Mouse (Mus musculus): ENCODE results near the gene Bnip3. TPM values are rescaled to one million over a fixed set of nuclear protein-coding genes. Genes with fewer than 3 reads are reported as not detected.

Bnip3 gene
- polyA plus RNA-seq, 1 experiment: 8.8 TPM

GRCm38 (mm10) chr7:138906441-138906840, 2.9 kb downstream of the Bnip3 start:
- Histone ChIP-seq H3K4me1 (ENCODE audit: control insufficient read depth, insufficient read depth, low read length) (peaks cover 13% of the 10 kb centered on the region), H3K4me3 (ENCODE audit: control insufficient read depth, low read depth, low read length) (no peak overlapping the region), H3K36me3 (ENCODE audit: control insufficient read depth, insufficient read depth, low read length) (no peaks in the 10 kb centered on the region), H3K27me3 (ENCODE audit: control insufficient read depth, insufficient read depth, low read length) (no peaks in the 10 kb centered on the region), H3K27ac (ENCODE audit: control insufficient read depth, insufficient read depth, low read depth, low read length) (no peak overlapping the region)
- TF ChIP-seq CTCF (IDR thresholded peaks at IDR 0.05; ENCODE audit: control insufficient read depth, insufficient read depth, insufficient replicate concordance, low read depth, low read length) (no peak), POLR2A (IDR thresholded peaks at IDR 0.05; ENCODE audit: control insufficient read depth, low read depth, low read length) (no peak)

DNA sequence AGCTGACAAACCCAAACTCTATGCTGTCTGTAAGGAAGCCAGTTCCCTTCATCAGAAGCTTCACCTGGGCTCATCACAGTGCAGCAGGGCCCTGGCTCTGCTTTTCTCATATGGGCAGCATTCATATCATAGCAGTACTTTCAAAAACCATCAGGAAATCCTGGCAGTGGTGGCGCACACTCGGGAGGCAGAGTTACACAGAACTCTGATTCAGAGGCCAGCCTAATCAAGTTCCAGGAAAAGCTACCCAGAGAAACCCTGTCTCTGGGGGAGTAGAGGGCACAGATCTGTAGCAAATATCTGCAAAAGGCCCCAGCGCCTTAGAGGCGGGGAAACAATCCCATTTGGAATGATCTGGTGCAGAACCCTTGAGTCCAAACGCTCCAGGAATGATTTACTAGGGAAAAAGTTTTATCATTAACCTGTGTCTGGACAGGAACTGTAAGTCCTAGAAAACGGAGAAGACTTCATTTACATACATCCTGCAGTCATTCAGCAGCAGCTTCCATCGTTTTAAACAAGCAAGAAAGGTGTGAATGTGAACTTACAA, 5.4 kb downstream of the Bnip3 start:
- TF ChIP-seq CTCF (IDR thresholded peaks at IDR 0.05; ENCODE audit: control insufficient read depth, insufficient read depth, insufficient replicate concordance, low read depth, low read length) (no peak), POLR2A (IDR thresholded peaks at IDR 0.05; ENCODE audit: control insufficient read depth, low read depth, low read length) (no peak)
- H3K36me3 ChIP-seq (ENCODE audit: control insufficient read depth, insufficient read depth, low read length): no peaks in the 10 kb centered on the region
- H3K27me3 ChIP-seq (ENCODE audit: control insufficient read depth, insufficient read depth, low read length): no peaks in the 10 kb centered on the region
- peaks cover 5% of the 10 kb centered on the region for H3K4me1 ChIP-seq (ENCODE audit: control insufficient read depth, insufficient read depth, low read length)
- H3K4me3 ChIP-seq (ENCODE audit: control insufficient read depth, low read depth, low read length): no peak overlapping the region
- H3K27ac ChIP-seq (ENCODE audit: control insufficient read depth, insufficient read depth, low read depth, low read length): no peak overlapping the region

GRCm38 (mm10) chr7:138898743-138899142, 10.6 kb downstream of the Bnip3 start:
- no peaks in the 10 kb centered on the region for H3K4me1 ChIP-seq (ENCODE audit: control insufficient read depth, insufficient read depth, low read length)
- H3K27ac ChIP-seq (ENCODE audit: control insufficient read depth, insufficient read depth, low read depth, low read length): no peak overlapping the region
- no peaks in the 10 kb centered on the region for H3K36me3 ChIP-seq (ENCODE audit: control insufficient read depth, insufficient read depth, low read length)
- no peak overlapping the region for H3K4me3 ChIP-seq (ENCODE audit: control insufficient read depth, low read depth, low read length)
- TF ChIP-seq POLR2A (IDR thresholded peaks at IDR 0.05; ENCODE audit: control insufficient read depth, low read depth, low read length) (no peak), CTCF (IDR thresholded peaks at IDR 0.05; ENCODE audit: control insufficient read depth, insufficient read depth, insufficient replicate concordance, low read depth, low read length) (no peak)
- no peaks in the 10 kb centered on the region for H3K27me3 ChIP-seq (ENCODE audit: control insufficient read depth, insufficient read depth, low read length)

GRCm38 (mm10) chr7:138898122-138898521, 11.2 kb downstream of the Bnip3 start:
- Histone ChIP-seq H3K36me3 (ENCODE audit: control insufficient read depth, insufficient read depth, low read length) (no peaks in the 10 kb centered on the region), H3K27ac (ENCODE audit: control insufficient read depth, insufficient read depth, low read depth, low read length) (no peak overlapping the region), H3K4me3 (ENCODE audit: control insufficient read depth, low read depth, low read length) (no peak overlapping the region), H3K27me3 (ENCODE audit: control insufficient read depth, insufficient read depth, low read length) (no peaks in the 10 kb centered on the region), H3K4me1 (ENCODE audit: control insufficient read depth, insufficient read depth, low read length) (no peaks in the 10 kb centered on the region)
- TF ChIP-seq POLR2A (IDR thresholded peaks at IDR 0.05; ENCODE audit: control insufficient read depth, low read depth, low read length) (no peak), CTCF (IDR thresholded peaks at IDR 0.05; ENCODE audit: control insufficient read depth, insufficient read depth, insufficient replicate concordance, low read depth, low read length) (no peak)

- no peak overlapping the region for H3K4me3 ChIP-seq (ENCODE audit: control insufficient read depth, low read depth, low read length)
- H3K27me3 ChIP-seq (ENCODE audit: control insufficient read depth, insufficient read depth, low read length): no peaks in the 10 kb centered on the region
- H3K4me1 ChIP-seq (ENCODE audit: control insufficient read depth, insufficient read depth, low read length): no peaks in the 10 kb centered on the region
- no peak overlapping the region for H3K27ac ChIP-seq (ENCODE audit: control insufficient read depth, insufficient read depth, low read depth, low read length)
- H3K36me3 ChIP-seq (ENCODE audit: control insufficient read depth, insufficient read depth, low read length): peaks cover 1% of the 10 kb centered on the region; the same call in 1 of the 2 replicates
- no peak for TF ChIP-seq POLR2A (IDR thresholded peaks at IDR 0.05; ENCODE audit: control insufficient read depth, low read depth, low read length)
- TF ChIP-seq CTCF (IDR thresholded peaks at IDR 0.05; ENCODE audit: control insufficient read depth, insufficient read depth, insufficient replicate concordance, low read depth, low read length): no peak
Measured at GRCm38 (mm10) chr7:138885365-138886289, 23.7 kb downstream of the Bnip3 start.

DNA sequence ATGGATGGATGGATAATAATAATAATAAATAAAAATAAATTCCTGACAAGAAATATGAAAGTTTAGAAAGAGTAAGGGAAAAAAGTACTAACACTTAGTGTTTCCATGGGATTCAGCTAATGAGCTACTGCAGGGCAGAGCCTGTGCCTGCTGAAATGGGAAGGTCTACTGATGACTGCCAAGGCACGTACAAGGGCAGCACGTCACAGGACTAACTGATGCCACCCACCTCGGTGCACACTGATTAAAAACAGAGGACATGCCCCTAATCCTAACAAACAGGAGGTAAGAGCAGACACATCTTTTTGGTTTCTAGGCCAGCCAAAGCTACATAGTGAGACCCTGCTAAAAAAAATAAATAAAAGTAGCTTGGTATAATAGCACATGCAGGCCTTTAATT, 25.6 kb downstream of the Bnip3 start:
- H3K27me3 ChIP-seq (ENCODE audit: control insufficient read depth, insufficient read depth, low read length): no peaks in the 10 kb centered on the region
- H3K4me1 ChIP-seq (ENCODE audit: control insufficient read depth, insufficient read depth, low read length): no peaks in the 10 kb centered on the region
- H3K36me3 ChIP-seq (ENCODE audit: control insufficient read depth, insufficient read depth, low read length): peaks cover 1% of the 10 kb centered on the region; the same call in 1 of the 2 replicates
- H3K4me3 ChIP-seq (ENCODE audit: control insufficient read depth, low read depth, low read length): no peak overlapping the region
- no peak overlapping the region for H3K27ac ChIP-seq (ENCODE audit: control insufficient read depth, insufficient read depth, low read depth, low read length)
- TF ChIP-seq CTCF (IDR thresholded peaks at IDR 0.05; ENCODE audit: control insufficient read depth, insufficient read depth, insufficient replicate concordance, low read depth, low read length) (no peak), POLR2A (IDR thresholded peaks at IDR 0.05; ENCODE audit: control insufficient read depth, low read depth, low read length) (no peak)

DNA sequence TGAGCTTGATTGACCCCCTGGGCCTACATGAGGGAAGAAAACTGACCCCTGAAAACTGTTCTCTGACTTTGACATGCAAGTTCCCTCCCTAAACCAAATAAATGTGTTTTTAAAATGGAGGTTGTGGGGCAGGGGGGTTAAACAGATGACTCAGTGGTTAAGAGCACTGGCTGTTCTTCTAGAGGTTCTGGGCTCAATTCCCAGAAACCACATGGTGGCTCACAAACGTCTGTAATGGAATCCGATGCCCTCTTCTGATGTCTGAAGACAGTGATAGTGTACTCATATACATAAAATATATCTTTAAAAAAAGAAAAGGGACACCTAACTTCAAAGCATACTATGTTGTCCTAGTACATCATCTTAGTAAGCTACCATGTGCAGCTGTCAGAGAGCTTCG, 34.3 kb downstream of the Bnip3 start:
- Histone ChIP-seq H3K36me3 (ENCODE audit: control insufficient read depth, insufficient read depth, low read length) (peaks cover 3% of the 10 kb centered on the region), H3K27ac (ENCODE audit: control insufficient read depth, insufficient read depth, low read depth, low read length) (no peak overlapping the region), H3K4me3 (ENCODE audit: control insufficient read depth, low read depth, low read length) (no peak overlapping the region), H3K4me1 (ENCODE audit: control insufficient read depth, insufficient read depth, low read length) (no peaks in the 10 kb centered on the region), H3K27me3 (ENCODE audit: control insufficient read depth, insufficient read depth, low read length) (no peaks in the 10 kb centered on the region)
- TF ChIP-seq POLR2A (IDR thresholded peaks at IDR 0.05; ENCODE audit: control insufficient read depth, low read depth, low read length) (no peak), CTCF (IDR thresholded peaks at IDR 0.05; ENCODE audit: control insufficient read depth, insufficient read depth, insufficient replicate concordance, low read depth, low read length) (no peak)

Data from testis, adult 2 months (tissue).